Mouse (Mus musculus) testis, adult 2 months (tissue): ENCODE results near the gene Ssbp4. TPM values are rescaled to one million over a fixed set of nuclear protein-coding genes. Genes with fewer than 3 reads are reported as not detected.

Experiments
- H3K27ac ChIP-seq: fragments of 200-500 bp; 2 replicates; pipeline ENCODE4 v1.5.1; 2012; ENCODE audit warnings: low read depth, low read length; ENCODE audit not compliant: control insufficient read depth, insufficient read depth
- H3K27me3 ChIP-seq: fragments of 200-500 bp; 2 replicates; pipeline ENCODE4 v1.6.1; 2012; ENCODE audit warnings: mild to moderate bottlenecking, low read length, moderate library complexity; ENCODE audit not compliant: control insufficient read depth, insufficient read depth
- H3K36me3 ChIP-seq: fragments of 200-500 bp; 2 replicates; pipeline ENCODE4 v1.6.1; 2012; ENCODE audit warnings: mild to moderate bottlenecking, low read length; ENCODE audit not compliant: control insufficient read depth, insufficient read depth
- H3K4me1 ChIP-seq: fragments of 200-500 bp; 2 replicates; pipeline ENCODE4 v1.6.1; 2012; ENCODE audit warnings: low read length; ENCODE audit not compliant: control insufficient read depth, insufficient read depth
- H3K4me3 ChIP-seq: fragments of 200-500 bp; 2 replicates; pipeline ENCODE4 v1.5.1; 2012; ENCODE audit warnings: low read depth, mild to moderate bottlenecking, low read length, moderate library complexity, mixed read lengths; ENCODE audit not compliant: control insufficient read depth
- CTCF ChIP-seq: fragments of 200-500 bp; IDR thresholded peaks from 2 replicates; pipeline ENCODE4 v1.5.1; 2012; ENCODE audit warnings: low read depth, mild to moderate bottlenecking, inconsistent platforms, low read length, moderate library complexity; ENCODE audit not compliant: control insufficient read depth, insufficient read depth, insufficient replicate concordance
- POLR2A ChIP-seq: fragments of 200-500 bp; IDR thresholded peaks from 2 replicates; pipeline ENCODE4 v1.6.1; 2012; ENCODE audit warnings: low read depth, mild to moderate bottlenecking, inconsistent platforms, low read length, moderate library complexity; ENCODE audit not compliant: control insufficient read depth
- polyA plus RNA-seq: library from polyadenylated mRNA; depleted of rRNA; stranded (reverse); fragments of >200 nt; gene quantifications from 2 replicates; pipeline ENCODE4 v1.2.3, GENCODE M21; 2012

Gene Ssbp4
- polyA plus RNA-seq, 1 experiment = 35.6 TPM

DNA sequence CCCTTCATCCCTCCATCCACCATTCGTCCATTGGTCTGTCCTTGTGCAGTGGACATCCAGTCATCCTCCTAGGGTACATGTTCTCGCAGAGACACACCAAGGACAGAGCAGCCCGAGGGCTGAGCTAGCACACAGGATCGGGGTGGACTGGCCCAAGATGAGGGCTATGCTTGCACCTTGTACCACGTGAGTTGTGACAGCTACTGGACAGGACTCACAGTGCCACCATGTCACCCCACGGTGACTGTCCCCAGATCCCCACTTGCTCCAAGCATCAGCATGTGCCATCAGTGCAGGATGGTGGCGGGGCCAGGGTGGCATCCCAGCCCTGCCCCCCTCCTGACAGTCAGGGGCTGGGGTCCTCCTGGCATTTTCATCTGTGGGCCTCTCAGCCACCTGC lies 4.1 kb downstream of the Ssbp4 start:
- Histone ChIP-seq H3K27ac (no peak overlapping the region), H3K4me1 (peaks cover 47% of the 10 kb centered on the region), H3K36me3 (no peaks in the 10 kb centered on the region), H3K27me3 (no peaks in the 10 kb centered on the region), H3K4me3 (no peak overlapping the region)
- TF ChIP-seq POLR2A (no peak), CTCF (no peak)

DNA sequence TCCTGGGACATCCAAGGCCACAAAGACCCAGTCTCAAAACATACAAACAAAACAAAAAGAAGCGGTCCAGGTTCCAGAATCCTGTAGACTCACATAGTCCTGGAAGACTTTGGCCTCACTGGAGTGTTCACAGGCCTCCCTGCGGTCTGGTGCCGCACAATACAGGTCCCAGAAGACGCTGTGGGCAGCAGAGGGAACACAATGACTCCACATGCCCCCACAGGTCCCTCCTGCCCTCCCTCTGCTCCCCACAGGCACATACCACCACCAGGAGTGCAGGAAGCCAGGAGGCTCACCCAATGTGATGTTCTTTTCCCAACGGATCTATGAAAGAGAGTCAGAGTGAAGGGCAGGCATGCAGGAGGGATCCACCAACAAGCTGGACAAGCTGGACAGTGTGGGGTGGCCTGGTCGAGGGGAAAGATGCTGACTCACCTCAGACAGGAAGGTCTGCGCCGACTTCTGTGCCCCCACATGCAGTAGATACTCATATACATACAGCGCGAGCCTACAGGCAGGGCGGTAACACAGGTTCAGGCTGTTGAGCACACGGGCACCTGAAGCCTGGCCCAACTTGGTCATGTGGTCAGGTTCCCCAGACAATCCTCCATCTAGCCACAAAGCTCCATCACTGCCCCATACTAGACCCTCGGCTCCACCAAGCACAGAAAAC lies 6.4 kb downstream of the Ssbp4 start:
- H3K4me3 ChIP-seq = no peak overlapping the region
- H3K36me3 ChIP-seq = no peaks in the 10 kb centered on the region
- no peaks in the 10 kb centered on the region for H3K27me3 ChIP-seq
- no peak overlapping the region for H3K27ac ChIP-seq
- peaks cover 49% of the 10 kb centered on the region for H3K4me1 ChIP-seq
- TF ChIP-seq CTCF (no peak), POLR2A (no peak)

DNA sequence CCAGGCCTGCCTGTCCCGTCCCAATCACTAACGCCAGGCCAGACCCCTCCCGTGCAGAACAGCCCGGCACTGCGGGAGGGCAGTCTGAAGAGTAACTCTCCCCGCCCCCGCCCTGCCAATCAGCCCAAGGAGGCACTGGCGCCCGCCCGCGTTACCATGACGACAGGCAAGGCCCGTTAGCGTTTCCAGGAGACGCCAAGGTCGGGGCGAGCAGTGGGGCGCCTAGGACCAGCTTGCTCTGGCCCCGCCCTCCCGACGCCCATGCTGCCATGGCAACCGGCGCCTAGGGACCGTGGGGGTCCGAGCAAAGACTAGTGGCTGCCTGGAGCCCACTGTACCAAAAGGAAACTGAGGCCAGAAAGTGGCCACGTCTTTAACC lies 7.4 kb downstream of the Ssbp4 start:
- H3K27ac ChIP-seq = no peak overlapping the region
- H3K36me3 ChIP-seq = no peaks in the 10 kb centered on the region
- peaks cover 57% of the 10 kb centered on the region for H3K4me1 ChIP-seq
- TF ChIP-seq CTCF (no peak), POLR2A (no peak)
- H3K4me3 ChIP-seq = peak overlapping the region; percentile 11; the same call in 1 of the 2 replicates
- no peaks in the 10 kb centered on the region for H3K27me3 ChIP-seq

DNA sequence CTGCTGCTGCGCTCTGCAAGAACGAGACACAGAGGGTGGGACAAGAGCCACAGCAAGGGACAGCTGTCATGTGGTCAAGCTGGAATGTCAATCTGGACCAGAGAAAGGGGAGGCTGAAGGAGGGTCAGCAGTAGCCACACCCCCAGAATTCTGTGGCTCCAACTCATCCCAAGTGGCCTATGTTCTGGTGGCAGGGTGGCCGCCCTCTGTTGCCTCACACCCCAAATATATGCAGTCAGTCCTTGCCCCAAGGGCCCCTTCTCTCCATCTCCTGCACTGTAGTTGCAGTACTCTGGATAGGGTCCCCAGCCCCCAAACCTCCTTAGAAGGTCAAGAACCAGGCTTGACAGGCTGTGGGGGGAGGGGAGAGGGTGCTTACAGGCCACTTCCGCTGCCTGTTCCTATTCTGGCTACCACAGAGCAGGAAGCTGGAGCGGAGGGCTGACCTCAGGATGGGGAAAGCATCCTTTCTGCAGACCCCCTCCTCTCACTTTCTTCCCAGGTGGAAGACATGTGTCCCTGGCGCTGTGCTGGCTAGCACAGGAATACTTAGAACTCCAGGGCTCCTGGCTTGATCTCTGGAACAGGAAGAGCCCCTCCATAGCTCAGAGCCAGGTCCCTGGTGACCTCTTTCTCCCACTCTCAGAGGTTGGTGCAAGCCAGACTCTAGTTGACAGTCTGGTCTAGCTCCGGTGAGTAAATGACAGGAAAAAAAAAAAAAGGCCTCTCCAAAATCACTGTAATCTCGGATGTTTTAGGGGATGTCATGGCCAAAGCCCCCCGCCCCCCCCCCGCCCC lies 8.0 kb downstream of the Ssbp4 start:
- H3K4me3 ChIP-seq = no peak overlapping the region
- no peak for TF ChIP-seq POLR2A
- TF ChIP-seq CTCF = no peak
- no peaks in the 10 kb centered on the region for H3K36me3 ChIP-seq

DNA sequence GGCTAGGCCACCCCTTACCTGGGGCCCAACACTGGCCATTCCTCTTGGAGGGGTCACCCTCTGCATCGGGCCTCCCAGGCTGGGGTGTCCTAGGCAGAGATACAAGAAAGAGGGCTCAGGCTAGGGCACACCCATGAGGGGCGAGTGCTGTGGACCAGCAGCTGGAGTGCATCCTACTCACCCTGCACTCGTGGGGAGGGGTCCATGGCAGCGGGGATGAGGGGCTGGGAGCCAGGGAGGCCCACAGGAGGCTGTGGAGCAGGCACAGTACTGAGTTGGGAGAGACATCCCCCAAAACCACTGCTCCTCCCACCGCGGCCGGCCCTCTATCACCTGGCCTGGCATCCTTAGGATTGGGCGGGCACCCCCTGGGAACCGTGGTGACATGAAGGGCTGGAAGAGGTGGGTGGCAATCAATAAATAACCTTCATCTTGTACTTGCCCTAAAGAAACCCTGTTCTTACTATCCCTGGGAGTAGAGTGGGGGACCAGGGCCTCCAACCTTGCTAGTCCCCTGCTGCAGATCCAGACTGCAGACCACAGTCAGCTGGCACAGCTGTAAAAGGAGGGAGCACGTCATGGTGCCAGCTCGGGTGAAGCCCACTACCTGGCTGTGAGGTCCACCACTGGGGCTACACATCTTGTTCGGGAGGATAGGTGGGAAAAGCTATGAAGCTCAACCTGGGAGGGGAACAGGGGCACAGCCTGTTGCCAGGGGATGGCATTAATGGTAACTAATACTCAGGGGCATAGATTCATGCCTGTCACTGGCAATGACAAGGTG lies 9.0 kb downstream of the Ssbp4 start:
- Histone ChIP-seq H3K4me3 (no peak overlapping the region), H3K27me3 (no peaks in the 10 kb centered on the region), H3K27ac (no peak overlapping the region), H3K4me1 (peaks cover 71% of the 10 kb centered on the region), H3K36me3 (no peaks in the 10 kb centered on the region)
- TF ChIP-seq POLR2A (no peak), CTCF (no peak)

More for the DNA sequence above, 8.0 kb downstream of the Ssbp4 start:
- H3K27ac ChIP-seq = no peak overlapping the region
- no peaks in the 10 kb centered on the region for H3K27me3 ChIP-seq
- peaks cover 63% of the 10 kb centered on the region for H3K4me1 ChIP-seq

DNA sequence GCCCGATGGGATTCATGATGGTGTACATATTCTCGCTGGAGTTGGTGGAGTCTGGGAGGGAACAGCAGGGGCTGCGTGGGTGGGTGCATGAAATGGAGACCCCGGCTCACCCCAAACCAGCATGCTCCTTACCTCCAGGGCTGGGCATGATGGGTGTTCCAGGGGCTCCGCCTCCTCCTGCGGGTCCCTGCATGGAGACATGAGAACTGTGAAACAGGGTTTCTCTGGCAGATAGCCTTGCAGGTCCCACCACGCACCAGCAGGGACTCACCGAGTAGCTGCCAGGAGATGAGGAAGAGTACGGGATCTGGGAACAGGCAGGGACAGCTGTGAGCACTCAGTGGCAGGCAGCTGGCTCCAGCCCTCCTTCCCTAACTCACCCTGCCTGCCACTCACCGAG lies 9.9 kb downstream of the Ssbp4 start:
- H3K4me1 ChIP-seq = peaks cover 72% of the 10 kb centered on the region
- H3K4me3 ChIP-seq = peak overlapping the region; percentile 50
- TF ChIP-seq CTCF (no peak), POLR2A (no peak)
- no peak overlapping the region for H3K27ac ChIP-seq
- H3K36me3 ChIP-seq = no peaks in the 10 kb centered on the region
- no peaks in the 10 kb centered on the region for H3K27me3 ChIP-seq

DNA sequence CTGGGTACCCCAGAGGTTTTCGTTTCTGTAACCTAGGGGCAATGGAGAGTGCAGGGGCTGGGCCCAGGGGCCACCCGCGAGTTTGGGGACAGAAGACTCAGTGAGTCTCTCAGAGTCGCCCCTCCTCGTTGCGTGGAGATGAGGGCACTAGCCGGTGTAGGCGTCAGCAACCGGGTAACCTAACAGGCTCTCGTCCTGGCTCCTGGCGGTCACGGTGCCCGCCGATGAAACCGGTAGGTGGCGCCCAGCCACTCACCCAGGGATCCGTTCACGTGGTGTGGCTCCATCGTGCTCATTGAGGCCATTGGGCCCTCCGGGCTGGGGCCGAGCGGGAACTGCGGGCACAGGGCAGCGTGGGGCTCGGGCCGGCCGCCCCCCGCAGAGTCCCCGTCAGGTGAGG lies 10.4 kb downstream of the Ssbp4 start:
- Histone ChIP-seq H3K27ac (peak overlapping the region; percentile 26; the same call in 1 of the 2 replicates), H3K4me1 (peaks cover 76% of the 10 kb centered on the region), H3K27me3 (no peaks in the 10 kb centered on the region), H3K4me3 (peak overlapping the region; percentile 50), H3K36me3 (no peaks in the 10 kb centered on the region)
- TF ChIP-seq CTCF (peak; percentile 55; the same call in 1 of the 2 replicates), POLR2A (no peak)
